8 mouse cellular contexts compared by ENCODE assay signal in the genomic region with DNA sequence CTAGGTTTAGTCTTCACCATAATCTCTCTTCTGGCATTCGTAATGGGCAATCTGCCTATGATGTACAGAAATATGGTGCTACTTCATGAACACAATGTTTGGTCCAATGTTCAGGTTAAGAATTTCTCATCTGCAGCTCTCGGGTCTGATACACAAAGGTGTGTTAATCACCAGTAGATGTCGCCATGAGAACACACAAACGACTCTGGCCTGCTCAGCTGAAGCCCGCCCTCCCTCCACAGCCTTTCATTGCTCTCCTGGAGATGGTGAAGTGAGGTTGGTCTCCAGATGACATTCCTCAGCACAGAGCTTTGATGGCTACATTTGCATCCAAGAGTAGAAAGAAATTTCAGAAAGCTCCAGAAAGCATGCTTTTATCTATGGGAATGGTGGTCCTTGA.
DNase-seq lines count a peak whose midpoint lies in the region; TF ChIP-seq lines count a peak whose summit lies in the region.

No protein-coding gene starts in this region.

- DNase-seq in layer of hippocampus, adult 2 months (ENCODE audit: low spot score in 2 of 2): peak; percentile 25 to 26
- no peak for DNase-seq in layer of hippocampus, adult 9-11 months
- DNase-seq in ZHBTc4 (ENCODE audit: low read depth, low spot score): peak; percentile 70
- peak; percentile 21 for DNase-seq in fibroblast of lung, adult 2 months (ENCODE audit: low read depth)
- peak; percentile 33 for DNase-seq in kidney, adult 9 months
- DNase-seq in lung, postnatal 14 days: peak; percentile 15
- peak; percentile 43 for DNase-seq in skeletal muscle tissue, adult 2 months (ENCODE audit: low read depth, low spot score)
- DNase-seq in spleen, postnatal 36 days (ENCODE audit: low spot score in 2 of 2): no peak

- H3K27ac ChIP-seq in layer of hippocampus, adult 2 months: no peak overlapping the region

- TF ChIP-seq CTCF in layer of hippocampus, adult 2 months (conservative IDR thresholded peaks at IDR 0.05): peak; percentile 83

- H3K4me3 ChIP-seq in layer of hippocampus, adult 2 months: no peak overlapping the region

Comparison
In these comparisons a context has a peak if more than half of its experiments do, and no peak if none do; other contexts are left out.
1. DNase-seq: peak in layer of hippocampus, adult 2 months (2 of 2), ZHBTc4 (single experiment), fibroblast of lung, adult 2 months (single experiment), kidney, adult 9 months (single experiment), lung, postnatal 14 days (single experiment) and skeletal muscle tissue, adult 2 months (single experiment); none in layer of hippocampus, adult 9-11 months (single experiment) and spleen, postnatal 36 days (0 of 2).